Mouse (Mus musculus): ENCODE measurements at regions not wholly inside any gene's neighbourhood (a gene's known extent, or its start where the extent isn't known, plus 50 kb on each side); places are given as distances from the start of the nearest gene placed in this dataset.

DNA sequence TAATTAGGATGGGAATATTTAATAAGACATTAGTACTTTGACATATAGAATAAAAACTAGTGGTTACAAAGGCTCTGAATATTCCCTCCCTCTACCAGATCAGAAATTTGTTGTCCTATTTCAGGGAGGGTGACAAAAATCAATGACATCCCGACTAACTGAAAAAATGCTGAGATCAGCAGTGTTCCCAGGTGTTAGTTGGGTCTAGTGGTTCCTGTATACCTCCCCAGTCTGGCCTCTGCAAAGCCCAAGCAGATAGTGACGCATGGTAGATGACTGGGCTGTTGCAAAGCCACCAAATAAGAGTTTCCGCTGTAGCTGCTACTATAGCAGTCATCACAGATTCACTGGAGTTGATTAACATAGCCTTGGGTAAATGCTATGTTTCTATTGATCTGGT, 59.9 kb upstream of the Gm4791 start:
- DNase-seq (ENCODE audit: low spot score in 2 of 2) = no peak

- DNase-seq (ENCODE audit: low spot score in 2 of 2) = peak in 1 of 2 experiments; percentile 43
Measured at GRCm38 (mm10) chr9:46925641-46926040, 72.9 kb upstream of the Gm4791 start.

- DNase-seq (ENCODE audit: low spot score in 2 of 2) = no peak
Measured at GRCm38 (mm10) chr9:46920081-46920480, 78.5 kb upstream of the Gm4791 start.

DNA sequence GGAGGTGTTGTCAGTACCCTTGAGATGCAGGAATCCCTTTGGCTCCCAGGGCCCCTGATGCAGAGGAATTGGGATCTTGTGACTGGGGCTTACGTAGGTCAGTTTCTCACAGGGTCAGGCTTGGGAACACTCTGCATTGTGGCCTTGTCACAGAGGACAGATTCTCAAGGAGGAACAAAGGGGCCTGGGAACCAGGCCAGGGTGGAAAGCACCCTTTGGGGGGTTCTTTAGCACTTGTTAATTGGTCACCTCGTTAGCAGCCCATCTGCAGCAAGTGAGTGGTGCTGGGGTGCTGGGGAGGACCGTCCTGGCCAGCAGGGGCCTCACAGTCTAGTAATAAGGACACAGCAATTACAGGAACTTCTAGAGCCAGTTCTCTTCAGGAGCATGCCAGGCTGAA, 85.3 kb upstream of the Gm4791 start:
- peak; percentile 52 to 68 for DNase-seq (ENCODE audit: low spot score in 2 of 2)

GRCm38 (mm10) chr9:46909412-46910013, 89.0 kb upstream of the Gm4791 start:
- peak; percentile 17 to 31 for DNase-seq (ENCODE audit: low spot score in 2 of 2)

DNA sequence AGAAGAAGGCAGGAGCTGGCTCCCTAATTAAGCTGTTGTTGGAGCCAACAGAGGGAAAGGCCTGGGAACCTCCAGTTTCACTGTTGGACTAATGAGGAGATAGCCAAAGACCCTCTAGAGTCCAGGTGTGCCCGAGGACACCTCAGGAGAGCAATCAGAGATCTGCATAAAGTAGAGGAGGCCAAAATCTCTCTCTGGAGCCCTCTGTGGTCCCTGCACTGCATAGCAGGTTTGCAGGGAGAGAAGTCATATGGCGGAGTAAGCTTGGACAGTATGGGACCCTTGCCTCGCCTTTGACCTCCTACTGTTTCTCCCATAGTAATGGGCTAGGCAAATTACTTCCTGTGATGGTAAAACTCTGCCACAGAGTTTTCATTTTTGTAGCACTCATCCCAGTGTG, 93.5 kb upstream of the Gm4791 start:
- no peak for DNase-seq (ENCODE audit: low spot score in 2 of 2)

- DNase-seq (ENCODE audit: low spot score in 2 of 2) = no peak
Measured at GRCm38 (mm10) chr9:46903491-46904220, 94.9 kb upstream of the Gm4791 start.

GRCm38 (mm10) chr9:46899283-46899682, 99.3 kb upstream of the Gm4791 start:
- DNase-seq (ENCODE audit: low spot score in 2 of 2) = peak in 1 of 2 experiments; percentile 37

- DNase-seq (ENCODE audit: low spot score in 2 of 2) = peak in 1 of 2 experiments; percentile 33
Measured at GRCm38 (mm10) chr9:46898120-46898519, 100.4 kb upstream of the Gm4791 start.

GRCm38 (mm10) chr9:46891829-46892228, 106.7 kb upstream of the Gm4791 start:
- no peak for DNase-seq (ENCODE audit: low spot score in 2 of 2)

GRCm38 (mm10) chr9:46889933-46890662, 108.4 kb upstream of the Gm4791 start:
- DNase-seq (ENCODE audit: low spot score in 2 of 2) = no peak

DNA sequence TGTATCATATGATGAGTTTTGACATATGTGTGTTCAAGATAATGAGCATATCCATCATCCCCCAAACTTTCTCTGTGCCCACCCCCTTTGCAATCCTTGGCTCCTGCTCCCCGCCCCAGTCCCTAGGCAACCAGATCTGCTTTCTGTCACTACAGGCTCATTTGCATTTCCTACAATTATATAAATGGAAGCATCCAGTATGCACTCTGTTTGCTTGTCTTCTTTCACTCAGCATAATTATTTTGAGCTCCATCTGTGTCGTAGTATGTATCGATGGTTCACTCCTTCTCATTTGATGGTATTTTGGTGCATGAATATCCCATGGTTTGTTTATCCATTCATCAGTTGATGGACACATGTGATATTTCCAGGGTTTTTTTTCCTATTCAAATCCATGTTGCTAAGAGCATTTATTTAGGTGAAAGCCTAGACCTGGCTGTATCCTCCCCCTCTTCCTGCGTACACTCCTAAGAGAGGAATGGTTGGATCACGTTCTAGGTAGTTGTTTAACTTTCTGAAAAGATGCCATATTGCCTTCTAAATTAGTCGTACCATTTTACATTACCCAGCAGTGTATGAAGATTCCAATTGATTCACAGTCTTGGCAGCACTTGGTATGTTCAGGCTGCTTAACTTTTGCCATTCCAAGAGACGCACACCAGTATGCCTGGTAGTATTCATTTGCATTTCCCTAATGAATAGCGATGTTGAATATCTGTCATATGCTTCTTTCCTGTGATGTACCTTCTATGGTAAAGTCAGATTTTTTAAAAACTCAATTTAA, 127.1 kb upstream of the Gm4791 start:
- DNase-seq (ENCODE audit: low spot score in 2 of 2) = peak in 1 of 2 experiments; percentile 15

DNA sequence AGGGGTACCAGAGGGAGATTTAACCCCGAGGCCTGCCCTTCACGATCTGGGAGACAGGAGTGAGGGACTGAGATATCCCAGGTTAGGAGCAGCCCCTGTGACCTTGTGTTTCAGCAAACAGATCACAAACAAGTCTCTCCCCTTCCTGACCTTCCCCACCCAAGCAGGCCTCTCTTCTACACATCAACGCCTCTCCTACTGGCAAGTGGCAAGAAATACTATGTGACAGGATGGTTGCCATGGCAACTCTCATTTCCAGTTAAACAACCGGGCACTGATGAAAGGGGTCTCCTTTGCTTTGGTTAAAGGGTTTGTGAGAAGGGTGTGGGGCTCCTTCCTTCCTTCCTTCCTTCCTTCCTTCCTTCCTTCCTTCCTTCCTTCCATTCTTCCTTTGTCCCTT, 134.6 kb upstream of the Gm4791 start:
- no peak for DNase-seq (ENCODE audit: low spot score in 2 of 2)

- no peak for DNase-seq (ENCODE audit: low spot score in 2 of 2)
Measured at GRCm38 (mm10) chr9:46851753-46852152, 146.8 kb upstream of the Gm4791 start.

DNA sequence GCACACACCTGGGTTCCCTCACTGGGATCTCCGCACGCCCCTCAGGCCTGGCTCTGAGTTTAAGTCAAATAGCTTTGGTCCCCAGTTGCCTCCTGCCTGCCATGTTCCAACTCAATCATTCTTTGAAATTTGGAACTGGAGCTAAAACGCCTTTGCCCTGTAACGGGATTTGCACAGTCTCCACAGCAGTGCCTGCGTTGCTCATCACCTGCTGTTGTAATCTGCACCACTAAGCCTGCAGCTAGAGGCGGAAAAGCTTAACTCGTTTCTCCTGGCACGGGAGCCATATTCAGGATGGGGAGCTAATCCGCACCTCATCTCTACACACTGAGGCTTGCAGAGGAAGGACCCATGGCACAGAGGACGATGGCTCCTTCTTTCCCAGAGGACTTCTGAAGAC, 147.2 kb upstream of the Gm4791 start:
- DNase-seq (ENCODE audit: low spot score in 2 of 2) = no peak

- DNase-seq (ENCODE audit: low spot score in 2 of 2) = peak in 1 of 2 experiments; percentile 32
Measured at GRCm38 (mm10) chr9:46845276-46845675, 153.3 kb upstream of the Gm4791 start.

DNA sequence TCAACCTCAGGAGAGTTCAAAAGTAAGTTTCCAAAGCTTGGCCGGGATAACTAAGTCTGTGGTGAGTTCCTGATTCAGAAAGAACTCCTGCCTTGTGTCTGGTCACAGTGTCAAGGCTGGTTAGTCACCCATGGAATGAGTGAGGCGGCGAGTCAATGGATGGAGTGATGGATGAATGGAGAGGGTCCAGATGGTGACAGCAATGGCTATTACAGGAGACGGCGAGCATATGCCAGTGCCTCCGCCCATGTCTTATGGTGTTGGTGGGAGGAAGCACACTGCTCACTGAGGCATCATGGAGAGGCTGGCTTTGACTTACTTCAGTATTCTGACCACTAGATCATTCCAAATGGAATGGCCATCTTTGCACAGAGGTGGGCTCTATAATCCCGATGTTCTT, 154.8 kb upstream of the Gm4791 start:
- no peak for DNase-seq (ENCODE audit: low spot score in 2 of 2)

DNA sequence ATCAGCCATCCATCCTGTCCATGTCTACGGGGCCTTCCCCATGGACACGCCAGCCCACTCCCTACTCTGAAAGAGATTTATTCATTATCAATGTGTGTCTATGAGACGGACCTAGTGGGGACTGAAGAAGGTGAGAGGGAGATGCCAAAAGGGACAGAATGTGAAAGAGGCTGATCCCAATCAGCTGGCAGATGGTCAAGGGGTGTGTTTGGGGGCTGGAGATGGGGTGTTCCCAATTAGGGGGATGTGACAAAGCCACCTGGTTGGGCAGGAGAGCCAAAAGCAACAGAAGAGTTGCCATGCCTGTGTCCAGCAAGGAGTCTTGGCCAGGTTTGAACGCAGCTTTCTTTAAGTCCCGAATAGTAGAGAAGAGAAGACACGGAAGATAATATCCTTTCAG, 157.0 kb upstream of the Gm4791 start:
- DNase-seq (ENCODE audit: low spot score in 2 of 2) = no peak

DNA sequence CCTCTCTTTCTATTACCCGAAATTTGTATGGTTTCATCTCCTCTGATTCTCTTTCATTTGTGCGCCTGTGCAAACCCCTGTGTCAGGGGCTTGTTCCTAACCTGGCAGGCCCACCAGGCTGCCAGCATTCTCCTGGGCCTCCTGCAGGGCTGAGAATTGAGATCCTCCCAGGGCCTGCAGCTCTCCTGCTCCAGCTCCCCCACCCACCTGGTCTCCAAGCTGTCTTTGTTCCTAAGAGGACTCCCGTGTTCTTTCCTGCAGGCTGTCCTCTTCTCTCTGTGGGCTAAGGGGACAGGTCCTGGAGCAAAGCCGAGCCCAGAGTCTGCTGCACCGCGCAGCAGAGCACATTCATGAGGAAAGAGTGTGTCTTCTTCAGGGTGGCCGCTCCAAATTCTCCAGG, 163.3 kb upstream of the Gm4791 start:
- DNase-seq (ENCODE audit: low spot score in 2 of 2) = no peak

DNA sequence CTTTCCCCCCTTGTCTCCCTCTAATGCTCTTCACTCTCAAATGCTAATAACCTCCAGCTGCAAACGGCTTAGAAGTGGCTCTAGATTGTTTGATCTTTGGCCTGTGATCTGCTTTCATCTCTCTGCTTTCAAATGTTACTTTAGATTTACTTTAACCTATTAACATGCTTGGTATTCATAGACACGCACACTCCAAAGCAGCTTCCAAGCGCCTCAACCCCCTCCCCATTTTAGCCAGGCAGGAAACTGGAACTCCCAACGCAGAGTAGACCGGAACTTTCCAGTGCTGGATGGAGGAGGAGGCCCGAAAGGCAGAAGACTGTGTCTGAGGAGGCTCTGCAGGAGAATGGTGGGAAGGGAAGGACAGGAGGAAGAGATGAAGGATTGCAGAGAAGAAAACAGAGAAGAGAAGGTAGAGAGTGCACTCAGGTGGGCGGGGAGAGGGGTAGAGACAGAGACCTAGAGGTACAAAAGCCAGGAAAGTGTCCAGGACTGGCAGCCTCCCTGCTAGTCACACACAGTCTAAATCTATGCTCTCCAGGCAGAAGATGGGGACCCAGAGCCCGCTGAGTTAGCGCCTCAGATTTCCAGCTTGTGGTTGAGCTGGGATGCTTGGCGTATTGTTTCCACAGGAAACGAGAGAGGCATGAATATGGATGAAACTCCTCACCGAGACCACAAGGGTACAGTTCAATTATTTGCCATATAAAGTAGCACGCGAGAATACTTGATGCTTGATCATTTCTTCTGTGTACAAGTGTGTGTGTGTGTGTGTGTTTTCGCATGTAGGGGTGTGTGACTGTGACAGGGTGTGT, 167.6 kb upstream of the Gm4791 start:
- DNase-seq (ENCODE audit: low spot score in 2 of 2) = no peak

GRCm38 (mm10) chr9:46830316-46830715, 168.2 kb upstream of the Gm4791 start:
- no peak for DNase-seq (ENCODE audit: low spot score in 2 of 2)

Measured in frontal cortex, postnatal 36 days (tissue).